Mouse (Mus musculus): Measurements from ENCODE around the gene Slc15a1.

Gene Slc15a1

GRCm38 (mm10) chr14:121492328-121492727 is 12.7 kb downstream of the Slc15a1 start:
- no peak for DNase-seq

GRCm38 (mm10) chr14:121485722-121486121 is 19.3 kb downstream of the Slc15a1 start:
- DNase-seq: peak; percentile 16

GRCm38 (mm10) chr14:121484436-121484835 is 20.6 kb downstream of the Slc15a1 start:
- DNase-seq: peak; percentile 64

GRCm38 (mm10) chr14:121482181-121482580 is 22.9 kb downstream of the Slc15a1 start:
- peak; percentile 65 for DNase-seq

GRCm38 (mm10) chr14:121481591-121481990 is 23.5 kb downstream of the Slc15a1 start:
- DNase-seq: peak; percentile 80

- peak; percentile 54 for DNase-seq
These were observed 26.0 kb downstream of the Slc15a1 start for GRCm38 (mm10) chr14:121479096-121479495.

- peak; percentile 43 for DNase-seq
These were observed 26.9 kb downstream of the Slc15a1 start for GRCm38 (mm10) chr14:121477925-121478693.

GRCm38 (mm10) chr14:121473869-121474268 is 31.2 kb downstream of the Slc15a1 start:
- peak; percentile 63 for DNase-seq

- DNase-seq: peak; percentile 50
These were observed 33.4 kb downstream of the Slc15a1 start for GRCm38 (mm10) chr14:121471545-121472121.

GRCm38 (mm10) chr14:121469601-121470000 is 35.5 kb downstream of the Slc15a1 start:
- DNase-seq: peak; percentile 41

GRCm38 (mm10) chr14:121467646-121468045 is 37.4 kb downstream of the Slc15a1 start:
- peak; percentile 8 for DNase-seq

- DNase-seq: peak; percentile 56
These were observed 38.6 kb downstream of the Slc15a1 start for GRCm38 (mm10) chr14:121466501-121466900.

GRCm38 (mm10) chr14:121464318-121464717 is 40.7 kb downstream of the Slc15a1 start:
- peak; percentile 16 for DNase-seq

GRCm38 (mm10) chr14:121462756-121463155 is 42.3 kb downstream of the Slc15a1 start:
- peak; percentile 55 for DNase-seq

- peak; percentile 82 for DNase-seq
These were observed 44.1 kb downstream of the Slc15a1 start for GRCm38 (mm10) chr14:121460966-121461365.

- peak; percentile 69 for DNase-seq
These were observed 46.5 kb downstream of the Slc15a1 start for GRCm38 (mm10) chr14:121458521-121458920.

GRCm38 (mm10) chr14:121457536-121457935 is 47.5 kb downstream of the Slc15a1 start:
- DNase-seq: peak; percentile 67

- peak; percentile 79 for DNase-seq
These were observed 48.4 kb downstream of the Slc15a1 start for GRCm38 (mm10) chr14:121456416-121457285.

- peak; percentile 74 for DNase-seq
These were observed 49.1 kb downstream of the Slc15a1 start for GRCm38 (mm10) chr14:121455976-121456375.

GRCm38 (mm10) chr14:121455527-121455926 is 49.5 kb downstream of the Slc15a1 start:
- DNase-seq: peak; percentile 91

GRCm38 (mm10) chr14:121453130-121453529 is 51.9 kb downstream of the Slc15a1 start:
- peak; percentile 86 for DNase-seq

GRCm38 (mm10) chr14:121452227-121452626 is 52.8 kb downstream of the Slc15a1 start:
- DNase-seq: peak; percentile 73

- peak; percentile 70 for DNase-seq
These were observed 53.5 kb downstream of the Slc15a1 start for GRCm38 (mm10) chr14:121451424-121452029.

All from heart, adult 11 months (tissue).